Comparison of ENCODE assay signal across 8 mouse cellular contexts in the genomic region with DNA sequence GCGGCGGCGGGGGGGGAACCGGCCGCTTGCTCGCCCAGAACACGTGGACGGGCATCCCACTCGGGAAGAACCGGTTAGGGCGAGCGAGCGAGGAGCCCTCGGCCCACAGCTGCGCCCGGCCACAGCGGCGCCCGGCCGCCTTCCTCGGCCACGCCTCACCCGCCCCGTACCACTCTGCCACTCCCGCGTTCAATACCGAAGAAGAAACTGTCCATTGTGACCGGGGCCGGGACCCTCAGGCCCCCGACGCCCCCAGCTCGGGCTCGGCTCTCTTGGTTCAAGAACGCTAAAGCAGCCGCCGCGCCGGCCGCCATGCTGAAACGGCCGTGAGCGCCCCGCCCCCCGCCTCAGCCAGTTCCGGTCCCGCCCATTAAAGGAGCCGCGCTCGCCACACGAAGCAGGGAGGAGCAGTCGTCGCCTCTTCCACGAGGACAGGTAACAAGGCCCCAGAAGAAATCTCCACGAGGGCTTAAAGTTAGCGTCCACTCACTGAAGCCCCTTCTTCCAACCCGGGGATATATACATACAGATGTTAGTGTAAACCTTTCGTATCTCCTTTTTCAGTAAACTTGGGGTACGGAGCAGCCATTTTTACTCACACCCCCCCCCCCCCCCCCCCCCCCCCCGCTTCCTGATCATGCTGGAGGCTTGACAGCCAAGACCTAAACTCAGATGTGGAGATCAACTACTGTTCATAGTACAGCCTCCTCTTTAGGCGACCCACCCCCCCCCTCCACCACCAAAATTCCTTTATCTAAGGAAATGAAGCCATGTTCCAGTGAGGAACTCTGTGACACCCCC. TPM values are rescaled to one million over a fixed set of nuclear protein-coding genes. Genes with fewer than 3 reads are reported as not detected.
DNase-seq lines count a peak whose midpoint lies in the region; ATAC-seq and TF ChIP-seq lines count a peak whose summit lies in the region.

A gene (minus strand): TSS at position 349 of the 801 bp plus-strand sequence.

- H3K27ac ChIP-seq in forebrain, embryonic 12.5 days, result no peak within 1 kb of the TSS; the same call in 1 of the 2 replicates
- peak within 1 kb of the TSS; percentile 0; the same call in 1 of the 2 replicates for H3K27ac ChIP-seq in heart, postnatal 0 days (ENCODE audit: low read depth)
- H3K27ac ChIP-seq in liver, postnatal 0 days (ENCODE audit: low read depth), result 0 out of 2 replicates have a peak within 1 kb of the TSS, but pooled peaks have one; percentile 34
- H3K27ac ChIP-seq in neural tube, embryonic 14.5 days (ENCODE audit: low read depth, low read length), result no peak within 1 kb of the TSS; the same call in 1 of the 2 replicates

- peak within 1 kb of the TSS; percentile 88 for H3K9ac ChIP-seq in forebrain, embryonic 12.5 days
- H3K9ac ChIP-seq in heart, postnatal 0 days (replicated peaks; ENCODE audit: low read depth, low read length), result peak within 1 kb of the TSS; percentile 74
- peak within 1 kb of the TSS; percentile 80 for H3K9ac ChIP-seq in liver, postnatal 0 days (replicated peaks)
- H3K9ac ChIP-seq in neural tube, embryonic 14.5 days (replicated peaks; ENCODE audit: low read depth, low read length), result peak within 1 kb of the TSS; percentile 72

- H3K4me3 ChIP-seq in E14TG2a.4 (replicated peaks; ENCODE audit: low read length), result peak within 1 kb of the TSS; percentile 98
- H3K4me3 ChIP-seq in forebrain, embryonic 12.5 days (replicated peaks), result peak within 1 kb of the TSS; percentile 94
- H3K4me3 ChIP-seq in heart, postnatal 0 days (ENCODE audit: low read depth, low read length), result peak within 1 kb of the TSS; percentile 75
- peak within 1 kb of the TSS; percentile 81 for H3K4me3 ChIP-seq in liver, postnatal 0 days (ENCODE audit: low read depth, low read length)
- peak within 1 kb of the TSS; percentile 81 for H3K4me3 ChIP-seq in neural tube, embryonic 14.5 days (ENCODE audit: low read depth, low read length)

- no peak for TF ChIP-seq CTCF in E14TG2a.4 (conservative IDR thresholded peaks at IDR 0.05; ENCODE audit: low read length)
- no peak for TF ChIP-seq CTCF in heart, postnatal 0 days (IDR thresholded peaks at IDR 0.05; ENCODE audit: low read depth)
- TF ChIP-seq CTCF in liver, postnatal 0 days (IDR thresholded peaks at IDR 0.05; ENCODE audit: low read depth), result no peak

- peaks cover 69% of the 10 kb centered on the region for H3K4me1 ChIP-seq in E14TG2a.4 (replicated peaks; ENCODE audit: low read depth, low read length)
- H3K4me1 ChIP-seq in forebrain, embryonic 12.5 days, result peaks cover 28% of the 10 kb centered on the region
- H3K4me1 ChIP-seq in heart, postnatal 0 days (ENCODE audit: control insufficient read depth, insufficient read depth), result peaks cover 15% of the 10 kb centered on the region
- peaks cover 34% of the 10 kb centered on the region for H3K4me1 ChIP-seq in liver, postnatal 0 days (ENCODE audit: insufficient read depth)
- H3K4me1 ChIP-seq in neural tube, embryonic 14.5 days (ENCODE audit: control insufficient read depth, insufficient read depth, low read length), result peaks cover 9% of the 10 kb centered on the region

- peak; percentile 77 for DNase-seq in c-Kit-positive CD71-positive TER-119-negative erythroid progenitor cells, embryonic 14.5 days (ENCODE audit: low read depth)
- peak; percentile 82 for DNase-seq in heart, postnatal 0 days (ENCODE audit: low spot score)
- peak; percentile 93 to 95 for DNase-seq in kidney, postnatal 4 days
- peak; percentile 93 for DNase-seq in liver, postnatal 0 days
- peak; percentile 94 for DNase-seq in testis, postnatal 10 days (ENCODE audit: low spot score)

- ATAC-seq in forebrain, embryonic 12.5 days (ENCODE audit: low FRiP score), result peak; percentile 84
- peak; percentile 82 for ATAC-seq in heart, postnatal 0 days (ENCODE audit: insufficient read depth, low read depth)
- ATAC-seq in liver, postnatal 0 days, result peak; percentile 81
- ATAC-seq in neural tube, embryonic 14.5 days (ENCODE audit: low read depth), result peak; percentile 88

- H3K4me2 ChIP-seq in forebrain, embryonic 12.5 days, result peak within 1 kb of the TSS; percentile 97
- peak within 1 kb of the TSS; percentile 99 for H3K4me2 ChIP-seq in heart, postnatal 0 days (ENCODE audit: low read depth, low read length)
- H3K4me2 ChIP-seq in liver, postnatal 0 days (ENCODE audit: low read depth, low read length), result peak within 1 kb of the TSS; percentile 95
- H3K4me2 ChIP-seq in neural tube, embryonic 14.5 days (ENCODE audit: low read depth, low read length), result peak within 1 kb of the TSS; percentile 97

- no peaks in the 10 kb centered on the region for H3K9me3 ChIP-seq in E14TG2a.4 (ENCODE audit: low read length)
- no peaks in the 10 kb centered on the region for H3K9me3 ChIP-seq in forebrain, embryonic 12.5 days
- no peaks in the 10 kb centered on the region for H3K9me3 ChIP-seq in heart, postnatal 0 days (replicated peaks; ENCODE audit: control insufficient read depth, low read length)
- H3K9me3 ChIP-seq in liver, postnatal 0 days (ENCODE audit: low read length), result no peaks in the 10 kb centered on the region
- H3K9me3 ChIP-seq in neural tube, embryonic 14.5 days (ENCODE audit: control insufficient read depth, low read length), result no peaks in the 10 kb centered on the region

- H3K27me3 ChIP-seq in E14TG2a.4 (ENCODE audit: insufficient read depth, low read length), result peaks cover 18% of the 10 kb centered on the region
- peaks cover 35% of the 10 kb centered on the region for H3K27me3 ChIP-seq in forebrain, embryonic 12.5 days
- H3K27me3 ChIP-seq in heart, postnatal 0 days (ENCODE audit: control insufficient read depth, insufficient read depth, low read length), result peaks cover 17% of the 10 kb centered on the region
- peaks cover 18% of the 10 kb centered on the region for H3K27me3 ChIP-seq in liver, postnatal 0 days (ENCODE audit: insufficient read depth, low read length)
- H3K27me3 ChIP-seq in neural tube, embryonic 14.5 days (ENCODE audit: control insufficient read depth, insufficient read depth, low read length), result peaks cover 20% of the 10 kb centered on the region

- under 1% methylated on average over 59 of the region's 60 CpGs for WGBS in forebrain, embryonic 12.5 days
- WGBS in heart, postnatal 0 days, result under 1% methylated on average over 54 of the region's 60 CpGs
- under 1% methylated on average over 52 of the region's 60 CpGs for WGBS in liver, postnatal 0 days (ENCODE audit: insufficient replicate concordance)
- WGBS in neural tube, embryonic 14.5 days, result 1% methylated on average over 58 of the region's 60 CpGs

- no peak for TF ChIP-seq EP300 in heart, postnatal 0 days (IDR thresholded peaks at IDR 0.05; ENCODE audit: low read depth)
- no peak for TF ChIP-seq EP300 in liver, postnatal 0 days (IDR thresholded peaks at IDR 0.05; ENCODE audit: low read depth)

- H3K36me3 ChIP-seq in E14TG2a.4 (ENCODE audit: insufficient read depth, low read length), result peaks cover 59% of the 10 kb centered on the region
- H3K36me3 ChIP-seq in forebrain, embryonic 12.5 days (replicated peaks), result peaks cover 35% of the 10 kb centered on the region
- peaks cover 36% of the 10 kb centered on the region for H3K36me3 ChIP-seq in heart, postnatal 0 days (replicated peaks; ENCODE audit: control insufficient read depth, insufficient read depth, low read length)
- peaks cover 33% of the 10 kb centered on the region for H3K36me3 ChIP-seq in liver, postnatal 0 days (replicated peaks; ENCODE audit: insufficient read depth, low read length)
- H3K36me3 ChIP-seq in neural tube, embryonic 14.5 days (ENCODE audit: control insufficient read depth, insufficient read depth, low read length), result peaks cover 18% of the 10 kb centered on the region

RNA-seq across cellular contexts. Expression of the gene that starts here (rescaled TPM):
- polyA plus RNA-seq in forebrain, embryonic 12.5 days (2016; fragmentation: Nextera tagmentation; extraction: Ambion mirVana), result 9.0 and 10.7 TPM in 2 replicates
- 38.2 and 43.3 TPM in 2 replicates for total RNA-seq in heart, postnatal 0 days (2014; rRNA removed; ENCODE audit: low replicate concordance)
- polyA plus RNA-seq in heart, postnatal 0 days (2015; fragmentation: Nextera tagmentation; extraction: Ambion mirVana), result 7.6 TPM in 2 replicates
- 6.3 and 6.5 TPM in 2 replicates for polyA plus RNA-seq in liver, postnatal 0 days (2015; fragmentation: Nextera tagmentation; extraction: Ambion mirVana)
- polyA plus RNA-seq in neural tube, embryonic 14.5 days (2014; fragmentation: Nextera tagmentation; extraction: Ambion mirVana), result 5.9 and 6.1 TPM in 2 replicates

Comparison
In these comparisons a context has a peak if more than half of its experiments do, and no peak if none do; other contexts are left out.
1. H3K27ac ChIP-seq: peak in heart, postnatal 0 days (single experiment) and liver, postnatal 0 days (single experiment); none in forebrain, embryonic 12.5 days (single experiment) and neural tube, embryonic 14.5 days (single experiment).
2. Peak in every context shown above with its lines, with median percentiles within 50 percentile points of each other: H3K4me3 ChIP-seq, DNase-seq, ATAC-seq, H3K4me2 ChIP-seq and H3K9ac ChIP-seq.